Mouse (Mus musculus) heart, postnatal 25 days (tissue): ENCODE measurements around the gene Tfpi. TPM values are rescaled to one million over a fixed set of nuclear protein-coding genes. Genes with fewer than 3 reads are reported as not detected.
"Not testable (repeated sequence)": the region's sequence is repeated elsewhere in the genome, so short reads cannot be mapped to it uniquely, and the experiment has no call there.

Experiments
- DNase-seq: peaks from one replicate; pipeline ENCODE4 v3.0.0; 2022; ENCODE audit warnings: low spot score
- intact Hi-C: fragments of 180-260 bp; cut with DNase I; formaldehyde crosslinking; loops from one replicate; pipeline ENCODE4 v1.15.1; 2025
- total RNA-seq, 2 experiments: library from RNA; stranded (reverse); gene quantifications; 2 replicates each; pipeline ENCODE4 v1.2.3; 2021

Gene Tfpi
- total RNA-seq, 2 experiments from 2014 or later, result 51.3 to 57.6 TPM

DNA sequence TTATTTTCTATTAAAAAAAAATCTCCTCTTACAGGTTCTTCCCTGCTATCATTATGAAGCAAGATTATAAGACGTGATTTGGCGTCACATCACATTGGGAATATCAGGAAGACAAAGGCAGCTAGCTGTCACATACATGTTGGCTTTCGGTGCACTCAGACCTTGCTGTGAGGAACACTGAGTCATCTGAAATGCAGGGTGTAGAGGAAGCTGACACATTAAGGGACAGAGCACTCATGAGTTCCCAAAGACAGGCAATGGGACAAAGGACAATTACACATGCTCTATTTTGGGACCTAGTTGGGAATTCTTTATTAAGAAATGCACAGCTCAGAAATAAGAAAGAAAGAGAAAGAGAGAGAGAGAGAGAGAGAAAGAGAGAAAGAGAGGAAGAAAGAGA is 71.7 kb downstream of the Tfpi start:
- intact Hi-C loops, result no loop called here
- DNase-seq, result no peak

DNA sequence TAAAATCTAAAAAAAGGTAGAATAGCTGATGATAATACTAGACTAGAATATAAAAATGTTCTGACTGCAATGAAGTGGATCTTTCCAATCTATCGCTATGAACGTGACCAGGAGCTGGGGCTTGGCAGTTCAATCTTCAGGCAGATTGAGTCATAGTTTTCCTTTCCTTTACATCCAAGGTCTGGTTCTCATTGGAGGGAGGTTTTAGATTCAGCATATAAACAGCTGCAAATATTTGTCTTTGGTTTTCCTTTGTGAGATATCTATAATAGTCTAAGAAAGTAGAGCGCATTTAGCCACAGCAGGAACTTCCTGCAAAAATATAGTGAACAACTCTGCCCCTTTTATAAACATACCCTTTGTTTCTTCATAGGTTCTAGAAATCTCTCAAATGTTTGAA is 73.9 kb downstream of the Tfpi start:
- intact Hi-C loops, result no loop called here
- DNase-seq, result no peak

DNA sequence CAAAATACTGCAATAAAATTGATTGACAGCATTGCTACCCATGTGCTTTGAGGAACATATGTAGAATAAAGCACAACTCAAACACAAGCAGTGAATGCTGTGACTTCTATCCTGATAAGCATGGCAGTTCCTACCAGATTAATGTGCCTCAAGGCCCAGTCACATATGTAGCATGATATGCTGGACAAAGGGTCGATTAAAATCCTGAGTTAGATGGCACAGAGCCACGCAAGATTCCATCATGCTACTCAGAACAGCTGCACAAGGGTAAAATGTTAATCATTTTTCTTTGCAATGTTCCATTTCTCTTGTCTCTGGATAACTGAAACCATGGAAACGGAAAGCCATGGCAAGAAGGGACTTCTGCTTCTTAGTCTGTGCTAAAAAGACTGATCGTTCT is 80.0 kb downstream of the Tfpi start:
- DNase-seq, result no peak
- intact Hi-C loops, result no loop called here

DNA sequence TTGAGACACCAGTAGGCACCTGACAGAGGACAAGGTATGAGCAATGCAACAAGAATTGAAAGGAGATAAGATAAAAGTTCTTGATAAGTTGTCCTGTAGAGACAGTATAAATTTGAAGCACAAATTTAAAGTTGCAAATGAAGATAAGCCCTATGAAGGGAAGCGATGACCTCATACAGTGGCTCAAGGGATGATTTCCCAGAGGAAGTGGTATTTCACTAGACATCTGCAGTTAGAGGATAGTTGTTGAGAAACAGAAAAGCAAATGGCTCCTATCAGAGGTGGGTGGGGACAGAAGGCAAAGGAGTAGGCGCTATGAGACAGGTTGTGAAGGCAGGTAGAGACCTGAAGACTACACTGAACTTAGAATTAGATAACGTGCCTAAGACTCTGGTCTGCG is 83.3 kb downstream of the Tfpi start:
- no peak for DNase-seq
- intact Hi-C loops, result no loop called here

DNA sequence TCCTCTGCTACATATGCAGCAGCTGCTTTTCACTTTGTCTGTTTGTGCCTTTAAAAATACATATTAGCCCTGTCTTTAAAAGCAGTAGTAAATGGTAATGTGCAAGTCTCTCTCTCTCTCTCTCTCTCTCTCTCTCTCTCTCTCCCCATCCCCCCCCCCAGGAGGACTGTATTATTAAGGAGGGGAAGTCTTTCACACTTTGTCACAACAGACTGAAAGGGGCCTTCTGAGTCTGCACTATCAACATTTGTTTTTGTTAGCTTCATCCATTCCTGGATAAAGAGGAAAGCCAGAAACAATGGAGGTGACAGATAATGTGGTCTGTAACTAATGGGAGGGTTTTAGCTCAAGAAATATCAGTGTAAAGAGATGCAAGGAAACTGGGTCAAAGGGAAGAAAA is 87.5 kb downstream of the Tfpi start:
- no peak for DNase-seq
- intact Hi-C loops, result loop anchor here (5.0 kb wide), 1 partner anchor 207 kb away; no protein-coding TSS in a partner anchor

DNA sequence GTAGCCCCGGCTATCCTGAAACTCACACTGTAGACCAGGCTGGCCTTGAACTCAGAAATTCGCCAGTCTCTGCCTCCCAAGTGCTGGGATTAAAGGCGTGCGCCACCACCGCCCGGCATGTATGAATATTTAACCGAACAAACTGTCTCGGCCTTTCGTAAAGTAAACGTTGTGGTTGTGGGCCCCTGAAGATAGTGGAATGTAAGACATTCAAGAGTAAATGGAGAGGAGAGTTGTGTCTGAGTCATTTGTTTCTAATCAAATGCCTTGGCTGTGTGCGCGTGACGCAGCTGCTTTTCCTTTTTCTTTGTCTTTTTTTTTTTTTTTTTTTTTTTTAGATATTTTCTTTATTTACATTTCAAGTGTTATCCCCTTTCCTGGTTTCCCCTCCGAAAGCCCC is 88.0 kb downstream of the Tfpi start:
- intact Hi-C loops, result loop anchor here (5.0 kb wide), 1 partner anchor 206 kb away; no protein-coding TSS in a partner anchor
- DNase-seq, result not testable (repeated sequence)

DNA sequence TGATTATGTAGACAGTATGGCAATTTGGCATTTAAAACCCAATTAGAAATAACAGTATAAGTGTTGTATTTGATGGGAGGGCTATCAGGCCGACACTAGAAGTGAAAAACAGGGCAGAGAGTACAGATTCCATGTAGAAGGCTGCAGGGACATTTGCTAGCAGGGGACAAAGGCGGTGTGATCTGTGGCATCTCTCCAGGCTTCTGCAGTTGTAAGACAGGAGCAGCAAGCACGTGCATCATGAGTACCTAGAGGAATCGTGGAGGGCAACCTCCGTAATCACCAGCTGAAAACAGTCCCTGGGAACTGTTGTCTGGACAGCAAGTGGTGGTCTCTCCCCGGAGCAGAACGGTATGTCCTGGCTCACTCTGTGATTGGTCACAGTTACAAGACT is 88.6 kb downstream of the Tfpi start:
- DNase-seq, result no peak
- intact Hi-C loops, result loop anchor here (5.0 kb wide), 1 partner anchor 206 kb away; no protein-coding TSS in a partner anchor

DNA sequence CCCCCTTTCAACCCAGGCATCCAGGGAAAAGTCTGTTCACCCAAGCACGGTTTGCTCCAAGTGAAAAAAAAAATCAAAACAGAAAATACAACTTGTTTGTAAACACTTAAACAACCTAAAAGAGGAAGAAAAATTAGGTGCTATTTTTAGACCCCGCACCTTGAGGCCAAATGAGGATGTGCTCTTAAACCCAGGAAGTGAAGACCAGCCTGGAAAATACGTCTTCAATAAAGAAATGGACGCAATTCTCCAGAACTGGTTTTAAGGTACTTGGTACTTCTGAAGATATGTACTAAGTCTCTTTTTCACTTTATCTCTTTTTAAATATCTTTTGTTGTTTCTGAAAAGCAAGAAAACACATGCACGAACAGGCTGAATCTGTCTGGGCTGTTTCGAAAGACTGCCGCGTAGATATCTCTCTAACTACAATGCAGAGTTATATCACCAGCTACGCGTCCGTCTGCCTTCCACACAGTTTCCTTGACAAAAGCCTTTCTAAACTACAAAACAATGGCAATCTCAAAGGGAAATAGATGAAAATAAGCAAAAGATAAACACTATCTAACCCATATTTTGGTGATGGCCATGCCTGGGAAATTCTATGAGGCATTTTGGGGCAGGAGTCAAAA is 89.1 kb downstream of the Tfpi start:
- intact Hi-C loops, result loop anchor here (1.0 to 5.0 kb wide), 3 partner anchors 37 to 205 kb away; no protein-coding TSS in a partner anchor
- no peak for DNase-seq

DNA sequence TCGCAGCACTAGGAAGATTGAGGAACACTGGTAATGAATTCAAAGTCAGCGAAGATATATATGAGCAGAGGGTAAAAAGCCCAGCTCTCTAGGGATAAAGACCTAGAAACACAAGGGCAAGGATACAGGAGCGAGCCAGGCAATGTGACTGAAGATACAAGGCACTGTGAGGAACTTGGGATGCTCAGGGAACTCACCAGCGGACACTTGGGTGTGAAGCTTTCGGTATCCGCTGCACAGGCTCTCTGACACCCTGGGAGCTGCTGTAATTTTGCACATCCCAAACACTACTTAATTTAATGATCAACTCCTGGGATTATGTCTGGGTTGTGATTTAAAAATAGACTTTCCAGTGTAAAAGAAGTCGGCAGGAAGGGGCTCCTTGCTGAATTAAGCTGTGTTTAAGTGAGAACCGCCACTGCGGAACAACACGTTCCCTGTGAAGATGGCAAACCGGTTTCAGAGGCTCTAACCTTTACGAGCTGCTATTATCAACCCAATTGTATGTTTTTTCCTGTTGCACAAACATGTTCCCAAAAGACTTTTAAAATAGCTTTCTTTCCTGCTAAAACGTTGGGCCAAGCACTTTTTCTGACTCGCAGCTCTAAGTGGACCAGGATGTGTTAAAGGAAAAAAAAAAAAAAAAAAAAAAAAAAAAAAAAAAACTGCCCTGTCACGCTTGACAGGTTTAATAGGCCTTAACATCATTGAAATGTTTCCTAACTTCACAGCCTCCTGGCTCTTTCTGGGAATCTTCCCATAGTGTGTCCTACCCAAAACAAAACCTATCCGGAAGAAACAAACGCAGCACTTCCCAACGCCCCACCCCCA is 89.8 kb downstream of the Tfpi start:
- DNase-seq, result peak; percentile 19
- intact Hi-C loops, result loop anchor here (1.0 to 5.0 kb wide), 3 partner anchors 38 to 204 kb away; no protein-coding TSS in a partner anchor

DNA sequence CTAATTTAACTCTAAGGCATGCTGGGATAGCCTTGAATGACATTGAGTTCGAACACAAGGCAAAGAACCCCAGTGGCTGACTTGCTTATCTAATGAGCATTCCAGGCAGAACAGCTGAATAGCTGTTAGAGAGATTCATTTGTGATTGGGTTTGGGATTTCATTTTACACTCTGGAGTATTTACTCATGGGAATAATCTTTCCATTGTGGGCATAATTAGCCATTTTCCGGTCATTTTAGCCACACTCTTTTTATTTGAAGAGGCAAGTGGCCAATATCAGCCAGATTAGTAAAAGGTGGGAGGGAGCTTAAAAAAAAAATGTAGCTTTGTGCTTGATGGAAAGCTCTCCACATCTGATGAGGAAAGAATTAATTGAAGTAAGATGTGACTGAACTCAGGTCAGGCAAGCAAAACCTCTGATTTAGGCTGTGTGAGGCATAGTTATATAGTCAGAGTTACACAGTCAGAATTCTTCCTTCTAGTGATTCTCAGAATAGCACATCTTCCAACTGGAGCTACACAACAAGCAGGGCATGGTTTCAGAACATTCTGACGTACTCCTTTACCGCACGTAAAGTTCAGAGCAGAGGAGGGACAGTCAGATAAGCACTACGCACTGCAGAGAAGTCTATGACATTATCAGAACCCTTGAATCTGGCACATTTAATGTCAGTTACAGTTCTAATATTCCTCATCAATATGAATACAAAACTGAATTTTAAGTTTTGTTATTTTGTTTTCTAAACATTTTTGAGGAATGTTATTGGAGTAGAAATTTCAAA is 91.5 kb downstream of the Tfpi start:
- DNase-seq, result no peak
- intact Hi-C loops, result loop anchor here (5.0 kb wide), 3 partner anchors 48 to 203 kb away; no protein-coding TSS in a partner anchor

DNA sequence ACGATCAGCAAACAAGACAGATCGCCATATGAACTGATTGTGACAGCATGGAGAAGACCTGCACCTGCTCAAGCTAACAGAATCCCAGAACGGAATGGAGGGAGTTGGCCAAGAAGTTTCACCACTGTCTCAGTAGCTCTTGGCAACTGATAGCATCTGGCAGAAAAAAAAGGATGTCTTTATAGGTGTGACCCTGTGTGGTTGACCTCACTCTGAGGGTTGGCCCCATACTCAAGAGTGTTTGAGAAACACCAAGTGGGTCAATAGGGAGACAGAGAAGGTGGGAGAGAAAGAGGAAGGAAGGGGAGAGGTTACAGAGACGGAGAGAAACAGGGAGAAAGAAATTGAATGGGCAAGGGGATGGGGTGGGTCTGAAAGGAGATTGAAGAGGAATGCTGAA is 92.7 kb downstream of the Tfpi start:
- intact Hi-C loops, result loop anchor here (5.0 kb wide), 2 partner anchors 47 to 132 kb away; no protein-coding TSS in a partner anchor
- DNase-seq, result no peak

Other genes starting within 250 kb of the Tfpi start
- gene Calcrl, start 51.4 kb downstream of the Tfpi start, total RNA-seq, result 10 to 100 TPM; 32.3 to 41.2 TPM
- gene Ctnnd1, start 174.0 kb upstream of the Tfpi start, total RNA-seq, result 10 to 100 TPM; 66.6 to 70.4 TPM
- gene Btbd18, start 182.3 kb upstream of the Tfpi start, total RNA-seq, result not detected
- 10 to 100 TPM; 22.4 to 25.2 TPM for gene Selenoh, start 194.0 kb upstream of the Tfpi start, total RNA-seq
- 1 to 10 TPM; 5.4 to 5.8 TPM for gene Gm28635, start 201.3 kb upstream of the Tfpi start, total RNA-seq
- 10 to 100 TPM; 13.2 to 13.7 TPM for gene Med19, start 201.6 kb upstream of the Tfpi start, total RNA-seq
- 100 to 1,000 TPM; 116 to 127 TPM for gene Tmx2, start 202.4 kb upstream of the Tfpi start, total RNA-seq
- 10 to 100 TPM; 61.4 to 62.1 TPM for gene Zdhhc5, start 238.4 kb upstream of the Tfpi start, total RNA-seq